Mouse (Mus musculus) lung, postnatal 0 days (tissue): Measurements from ENCODE around the gene Xpo4.

Source experiments
- CTCF ChIP-seq: IDR thresholded peaks from 2 replicates; pipeline ENCODE4 v1.5.1; 2016; ENCODE audit warnings: antibody characterized with exemption, mild to moderate bottlenecking
- EP300 ChIP-seq: IDR thresholded peaks from 2 replicates; pipeline ENCODE4 v1.6.1; 2016; ENCODE audit warnings: antibody characterized with exemption, mild to moderate bottlenecking, control low read depth

- TF ChIP-seq CTCF (no peak), EP300 (no peak)
Measured at GRCm38 (mm10) chr14:57712884-57713283, 47.7 kb upstream of the Xpo4 start.
